Mouse (Mus musculus): ENCODE measurements around the gene Lypd6. TPM values are rescaled to one million over a fixed set of nuclear protein-coding genes. Genes with fewer than 3 reads are reported as not detected.

Lypd6 gene
- polyA plus RNA-seq (2016; fragmentation: Nextera tagmentation; extraction: Ambion mirVana): 3.5 and 6.0 TPM in 2 replicates

GRCm38 (mm10) chr2:50066246-50066967, at the start of gene Lypd6:
Gene Lypd6 (plus strand): TSS chr2:50066429.
- ATAC-seq (ENCODE audit: low FRiP score, low read depth): peak; percentile 97
- peaks cover 14% of the 10 kb centered on the region for H3K4me1 ChIP-seq
- H3K9me3 ChIP-seq: no peaks in the 10 kb centered on the region
- H3K27me3 ChIP-seq: peaks cover 23% of the 10 kb centered on the region
- peak within 1 kb of the TSS; percentile 66 for H3K4me3 ChIP-seq
- H3K4me2 ChIP-seq (replicated peaks): peak within 1 kb of the TSS; percentile 96
- H3K9ac ChIP-seq (replicated peaks): peak within 1 kb of the TSS; percentile 57
- under 1% methylated on average over 75 of the region's 76 CpGs for WGBS
- H3K36me3 ChIP-seq: no peaks in the 10 kb centered on the region
- no peak within 1 kb of the TSS for H3K27ac ChIP-seq (replicated peaks)

GRCm38 (mm10) chr2:50019477-50019876, 46.8 kb upstream of the Lypd6 start:
- no peaks in the 10 kb centered on the region for H3K36me3 ChIP-seq
- 82% methylated on average over 1 of the region's 1 CpGs for WGBS
- no peaks in the 10 kb centered on the region for H3K9me3 ChIP-seq
- no peaks in the 10 kb centered on the region for H3K4me1 ChIP-seq
- H3K27ac ChIP-seq (replicated peaks): no peak overlapping the region
- no peak overlapping the region for H3K9ac ChIP-seq (replicated peaks)
- H3K4me2 ChIP-seq (replicated peaks): no peak overlapping the region
- H3K27me3 ChIP-seq: no peaks in the 10 kb centered on the region
- H3K4me3 ChIP-seq: no peak overlapping the region
- ATAC-seq (ENCODE audit: low FRiP score, low read depth): no peak

GRCm38 (mm10) chr2:50025549-50025948, 40.7 kb upstream of the Lypd6 start:
- 89% methylated on average over 5 of the region's 5 CpGs for WGBS
- Histone ChIP-seq H3K4me3 (no peak overlapping the region), H3K4me1 (no peaks in the 10 kb centered on the region; the same call in 1 of the 2 replicates), H3K27ac (replicated peaks) (no peak overlapping the region), H3K9me3 (no peaks in the 10 kb centered on the region), H3K4me2 (replicated peaks) (no peak overlapping the region), H3K27me3 (no peaks in the 10 kb centered on the region), H3K36me3 (no peaks in the 10 kb centered on the region), H3K9ac (replicated peaks) (no peak overlapping the region)
- ATAC-seq (ENCODE audit: low FRiP score, low read depth): no peak

- ATAC-seq (ENCODE audit: low FRiP score, low read depth): no peak
- 71% methylated on average over 8 of the region's 8 CpGs for WGBS
- H3K27me3 ChIP-seq: no peaks in the 10 kb centered on the region
Measured at GRCm38 (mm10) chr2:50028930-50029329, 37.3 kb upstream of the Lypd6 start.

GRCm38 (mm10) chr2:50044170-50044870, 21.9 kb upstream of the Lypd6 start:
- no peak for ATAC-seq (ENCODE audit: low FRiP score, low read depth)
- Histone ChIP-seq H3K27me3 (0 out of 2 replicates have a peak, but pooled peaks cover 3% of the 10 kb centered on the region), H3K9me3 (no peaks in the 10 kb centered on the region), H3K4me3 (no peak overlapping the region), H3K27ac (replicated peaks) (no peak overlapping the region), H3K4me2 (replicated peaks) (no peak overlapping the region), H3K4me1 (peaks cover 7% of the 10 kb centered on the region; the same call in 1 of the 2 replicates), H3K9ac (replicated peaks) (no peak overlapping the region), H3K36me3 (no peaks in the 10 kb centered on the region)
- WGBS: 52% methylated on average over 7 of the region's 7 CpGs

More at GRCm38 (mm10) chr2:50028930-50029329, 37.3 kb upstream of the Lypd6 start:
- H3K9me3 ChIP-seq: no peaks in the 10 kb centered on the region
- H3K4me1 ChIP-seq: no peaks in the 10 kb centered on the region; the same call in 1 of the 2 replicates
- H3K4me2 ChIP-seq (replicated peaks): no peak overlapping the region
- H3K4me3 ChIP-seq: no peak overlapping the region
- no peak overlapping the region for H3K27ac ChIP-seq (replicated peaks)
- no peaks in the 10 kb centered on the region for H3K36me3 ChIP-seq
- no peak overlapping the region for H3K9ac ChIP-seq (replicated peaks)

- Histone ChIP-seq H3K9me3 (no peaks in the 10 kb centered on the region), H3K4me1 (peaks cover 7% of the 10 kb centered on the region; the same call in 1 of the 2 replicates), H3K4me3 (no peak overlapping the region), H3K27ac (replicated peaks) (no peak overlapping the region), H3K4me2 (replicated peaks) (no peak overlapping the region), H3K9ac (replicated peaks) (no peak overlapping the region), H3K27me3 (0 out of 2 replicates have a peak, but pooled peaks cover 3% of the 10 kb centered on the region), H3K36me3 (no peaks in the 10 kb centered on the region)
- ATAC-seq (ENCODE audit: low FRiP score, low read depth): no peak; the same call in 1 of the 2 replicates
- 58% methylated on average over 7 of the region's 7 CpGs for WGBS
Measured at GRCm38 (mm10) chr2:50044871-50045470, 21.3 kb upstream of the Lypd6 start.

- Histone ChIP-seq H3K9ac (replicated peaks) (no peak overlapping the region), H3K27me3 (0 out of 2 replicates have a peak, but pooled peaks cover 3% of the 10 kb centered on the region), H3K4me1 (peaks cover 7% of the 10 kb centered on the region; the same call in 1 of the 2 replicates), H3K27ac (replicated peaks) (no peak overlapping the region), H3K36me3 (no peaks in the 10 kb centered on the region), H3K9me3 (no peaks in the 10 kb centered on the region), H3K4me2 (replicated peaks) (no peak overlapping the region), H3K4me3 (no peak overlapping the region)
- no peak for ATAC-seq (ENCODE audit: low FRiP score, low read depth)
- 82% methylated on average over 4 of the region's 4 CpGs for WGBS
Measured at GRCm38 (mm10) chr2:50045841-50046240, 20.4 kb upstream of the Lypd6 start.

GRCm38 (mm10) chr2:50048442-50048841, 17.8 kb upstream of the Lypd6 start:
- Histone ChIP-seq H3K27me3 (0 out of 2 replicates have a peak, but pooled peaks cover 3% of the 10 kb centered on the region), H3K4me1 (peaks cover 7% of the 10 kb centered on the region; the same call in 1 of the 2 replicates), H3K4me3 (no peak overlapping the region), H3K36me3 (no peaks in the 10 kb centered on the region), H3K27ac (replicated peaks) (no peak overlapping the region), H3K9ac (replicated peaks) (no peak overlapping the region), H3K9me3 (no peaks in the 10 kb centered on the region), H3K4me2 (replicated peaks) (no peak overlapping the region)
- ATAC-seq (ENCODE audit: low FRiP score, low read depth): no peak

- 100% methylated on average over 1 of the region's 1 CpGs for WGBS
- Histone ChIP-seq H3K27ac (replicated peaks) (no peak overlapping the region), H3K27me3 (no peaks in the 10 kb centered on the region), H3K4me3 (no peak overlapping the region), H3K9me3 (no peaks in the 10 kb centered on the region), H3K9ac (replicated peaks) (no peak overlapping the region), H3K4me2 (replicated peaks) (no peak overlapping the region), H3K36me3 (no peaks in the 10 kb centered on the region), H3K4me1 (no peaks in the 10 kb centered on the region)
- no peak for ATAC-seq (ENCODE audit: low FRiP score, low read depth)
Measured at GRCm38 (mm10) chr2:50053893-50054292, 12.3 kb upstream of the Lypd6 start.

GRCm38 (mm10) chr2:50065902-50066245, 355 bp upstream of the Lypd6 start:
- no peak for ATAC-seq (ENCODE audit: low FRiP score, low read depth)
- Histone ChIP-seq H3K27ac (replicated peaks) (no peak overlapping the region), H3K4me2 (replicated peaks) (peak overlapping the region; percentile 96), H3K4me3 (peak overlapping the region; percentile 66), H3K27me3 (peaks cover 23% of the 10 kb centered on the region), H3K9ac (replicated peaks) (peak overlapping the region; percentile 57), H3K4me1 (peaks cover 14% of the 10 kb centered on the region), H3K9me3 (no peaks in the 10 kb centered on the region), H3K36me3 (no peaks in the 10 kb centered on the region)
- WGBS: under 1% methylated on average over 14 of the region's 14 CpGs

- ATAC-seq (ENCODE audit: low FRiP score, low read depth): no peak
Measured at GRCm38 (mm10) chr2:50066968-50067315, 713 bp downstream of the Lypd6 start.

More at GRCm38 (mm10) chr2:50066968-50067315, 713 bp downstream of the Lypd6 start:
- Histone ChIP-seq H3K9ac (replicated peaks) (peak overlapping the region; percentile 57), H3K4me3 (peak overlapping the region; percentile 66), H3K9me3 (no peaks in the 10 kb centered on the region), H3K4me1 (peaks cover 14% of the 10 kb centered on the region), H3K27me3 (peaks cover 23% of the 10 kb centered on the region), H3K36me3 (no peaks in the 10 kb centered on the region), H3K27ac (replicated peaks) (no peak overlapping the region), H3K4me2 (replicated peaks) (peak overlapping the region; percentile 96)
- 2% methylated on average over 9 of the region's 9 CpGs for WGBS
